Mouse (Mus musculus) gastrocnemius, postnatal 10 days (tissue): ENCODE results near the gene Tmem254b. TPM values are rescaled to one million over a fixed set of nuclear protein-coding genes. Genes with fewer than 3 reads are reported as not detected.
"Not testable (repeated sequence)": the region's sequence is repeated elsewhere in the genome, so short reads cannot be mapped to it uniquely, and the experiment has no call there.

Experiments used
- DNase-seq: peaks from one replicate; pipeline ENCODE4 v3.0.0; 2021; ENCODE audit warnings: mixed read lengths
- long read RNA-seq, 2 experiments: library from polyadenylated mRNA; stranded (forward); transcript quantifications; one replicate each; pipeline ENCODE4 v2.0.0; 2021
- total RNA-seq, 2 experiments: library from RNA; stranded (reverse); gene quantifications; 2 replicates each; pipeline ENCODE4 v1.2.3; 2021

The Tmem254b gene
- total RNA-seq: 1 to 10 TPM; 3.7 to 4.0 TPM
- long read RNA-seq, experiment 1, transcript Tmem254b-201 (4 exons, 1,447 nt): major isoform, 7 of 7 reads
- long read RNA-seq, experiment 1, partial matches to known transcripts: 0 of 7 reads
- long read RNA-seq, experiment 1, other reads (novel, unspliced or antisense): 0 of 7 reads
- long read RNA-seq, experiment 2, partial matches to known transcripts: 0 of 3 reads
- long read RNA-seq, experiment 2, other reads (novel, unspliced or antisense): 0 of 3 reads

- not testable (repeated sequence) for DNase-seq
Measured at GRCm38 (mm10) chr14:26206926-26207247, at the start of gene Tmem254b. Gene Tmem254b (minus strand): TSS chr14:26207041.

GRCm38 (mm10) chr14:26237183-26237582, 30.3 kb upstream of the Tmem254b start:
- not testable (repeated sequence) for DNase-seq

GRCm38 (mm10) chr14:26216233-26217000, 9.6 kb upstream of the Tmem254b start:
- not testable (repeated sequence) for DNase-seq

- not testable (repeated sequence) for DNase-seq
Measured at GRCm38 (mm10) chr14:26206197-26206925, 480 bp downstream of the Tmem254b start.

GRCm38 (mm10) chr14:26197851-26198250, 9.0 kb downstream of the Tmem254b start:
- not testable (repeated sequence) for DNase-seq

- DNase-seq: not testable (repeated sequence)
Measured at GRCm38 (mm10) chr14:26188361-26188760, 18.5 kb downstream of the Tmem254b start.

- DNase-seq: not testable (repeated sequence)
Measured at GRCm38 (mm10) chr14:26186638-26187037, 20.2 kb downstream of the Tmem254b start.

- DNase-seq: not testable (repeated sequence)
Measured at GRCm38 (mm10) chr14:26182380-26182779, 24.5 kb downstream of the Tmem254b start, which contains the start of gene Plac9b. Gene Plac9b (minus strand): TSS chr14:26182480.

GRCm38 (mm10) chr14:26181660-26182059, 25.2 kb downstream of the Tmem254b start:
- not testable (repeated sequence) for DNase-seq

- DNase-seq: not testable (repeated sequence)
Measured at GRCm38 (mm10) chr14:26175028-26175427, 31.8 kb downstream of the Tmem254b start.

- not testable (repeated sequence) for DNase-seq
Measured at GRCm38 (mm10) chr14:26173955-26174354, 32.9 kb downstream of the Tmem254b start.

GRCm38 (mm10) chr14:26165266-26165665, 41.6 kb downstream of the Tmem254b start:
- DNase-seq: not testable (repeated sequence)

- DNase-seq: not testable (repeated sequence)
Measured at GRCm38 (mm10) chr14:26162423-26162822, 44.4 kb downstream of the Tmem254b start.

- not testable (repeated sequence) for DNase-seq
Measured at GRCm38 (mm10) chr14:26161156-26161555, 45.7 kb downstream of the Tmem254b start.

GRCm38 (mm10) chr14:26156032-26156431, 50.8 kb downstream of the Tmem254b start:
- not testable (repeated sequence) for DNase-seq

Other genes starting within 250 kb of the Tmem254b start
- gene Duxbl1, start 228.5 kb downstream of the Tmem254b start, total RNA-seq: under 1 TPM; 0.52 to 0.75 TPM
- gene Gm9780, start 164.3 kb downstream of the Tmem254b start, total RNA-seq: 10 to 100 TPM; 22.1 to 34.3 TPM
- 10 to 100 TPM; 17.5 to 18.6 TPM for gene Tmem254c, start 139.7 kb downstream of the Tmem254b start, total RNA-seq
- gene Cphx2, start 125.5 kb downstream of the Tmem254b start, total RNA-seq: not detected
- not detected for gene Cphx3, start 124.7 kb downstream of the Tmem254b start, total RNA-seq
- gene Duxbl2, start 88.7 kb downstream of the Tmem254b start, total RNA-seq: 1 to 10 TPM; 2.1 to 2.2 TPM
- 10 to 100 TPM; 77.9 to 90.8 TPM for gene Plac9b, start 24.6 kb downstream of the Tmem254b start, total RNA-seq
- gene Duxbl3, start 50.9 kb upstream of the Tmem254b start, total RNA-seq: 1 to 10 TPM in 1 of 2 experiments, under 1 TPM in 1; 0.85 to 3.1 TPM